Mouse (Mus musculus) limb, embryonic 10.5 days (tissue): ENCODE measurements around the gene Gm49396. TPM values are rescaled to one million over a fixed set of nuclear protein-coding genes. Genes with fewer than 3 reads are reported as not detected.

ENCODE experiments used
- DNase-seq: peaks from one replicate; pipeline ENCODE4 v3.0.0-alpha.2; 2017; ENCODE audit warnings: low spot score
- H3K27ac ChIP-seq: fragments of 300-500 bp; sonication (generic); 2 replicates; pipeline ENCODE4 v1.5.1; 2016; ENCODE audit warnings: mild to moderate bottlenecking
- H3K27me3 ChIP-seq: fragments of 300-500 bp; sonication (generic); 2 replicates; pipeline ENCODE4 v1.6.1; 2016; ENCODE audit warnings: low read depth, mild to moderate bottlenecking; ENCODE audit not compliant: poor library complexity, severe bottlenecking
- H3K36me3 ChIP-seq: fragments of 300-500 bp; sonication (generic); 2 replicates; pipeline ENCODE4 v1.6.1; 2016; ENCODE audit warnings: mild to moderate bottlenecking, moderate library complexity
- H3K4me1 ChIP-seq: fragments of 300-500 bp; sonication (generic); 2 replicates; pipeline ENCODE4 v1.6.1; 2016
- H3K4me3 ChIP-seq: fragments of 300-500 bp; sonication (generic); 2 replicates; pipeline ENCODE4 v1.5.1; 2016; ENCODE audit warnings: mild to moderate bottlenecking, moderate library complexity
- H3K9me3 ChIP-seq: fragments of 300-500 bp; sonication (generic); replicated peaks from 2 replicates; pipeline ENCODE4 v1.6.1; 2016; ENCODE audit warnings: mild to moderate bottlenecking
- WGBS: fragments of 180-500 bp; shearing (Covaris S2); methylation state at CpG from one replicate; pipeline ENCODE4 v1.1.7; 2016; 5-methylcytosine and 5-hydroxymethylcytosine counted together
- polyA plus RNA-seq: library from polyadenylated mRNA; unstranded; fragments of >200 nt; fragmentation: Nextera tagmentation; extraction: Ambion mirVana; gene quantifications from 2 replicates; pipeline ENCODE4 v1.2.1, GENCODE M21; 2016

Gm49396 gene
- polyA plus RNA-seq, 1 experiment from 2014 or later, result 15.3 TPM

GRCm38 (mm10) chr7:30593579-30594509 lies 30.7 kb downstream of the Gm49396 start:
- peaks cover 12% of the 10 kb centered on the region for H3K4me1 ChIP-seq
- no peak for DNase-seq
- 84% methylated on average over 10 of the region's 10 CpGs for WGBS

GRCm38 (mm10) chr7:30594510-30595024 lies 31.4 kb downstream of the Gm49396 start:
- peaks cover 8% of the 10 kb centered on the region for H3K4me1 ChIP-seq
- H3K4me3 ChIP-seq, result no peak overlapping the region
- no peak for DNase-seq
- 82% methylated on average over 4 of the region's 4 CpGs for WGBS
- no peaks in the 10 kb centered on the region for H3K27me3 ChIP-seq
- H3K9me3 ChIP-seq, result no peaks in the 10 kb centered on the region
- no peak overlapping the region for H3K27ac ChIP-seq
- no peaks in the 10 kb centered on the region for H3K36me3 ChIP-seq

More at GRCm38 (mm10) chr7:30593579-30594509, 30.7 kb downstream of the Gm49396 start:
- no peak overlapping the region for H3K27ac ChIP-seq
- no peak overlapping the region for H3K4me3 ChIP-seq
- H3K27me3 ChIP-seq, result no peaks in the 10 kb centered on the region
- no peaks in the 10 kb centered on the region for H3K9me3 ChIP-seq
- H3K36me3 ChIP-seq, result no peaks in the 10 kb centered on the region

GRCm38 (mm10) chr7:30596093-30596492 lies 32.9 kb downstream of the Gm49396 start:
- Histone ChIP-seq H3K4me3 (no peak overlapping the region), H3K36me3 (no peaks in the 10 kb centered on the region), H3K27ac (no peak overlapping the region), H3K27me3 (no peaks in the 10 kb centered on the region), H3K9me3 (no peaks in the 10 kb centered on the region), H3K4me1 (no peaks in the 10 kb centered on the region)
- DNase-seq, result no peak
- WGBS, result 89% methylated on average over 5 of the region's 5 CpGs

- H3K4me3 ChIP-seq, result no peak overlapping the region
- H3K4me1 ChIP-seq, result no peaks in the 10 kb centered on the region
- H3K27me3 ChIP-seq, result no peaks in the 10 kb centered on the region
- H3K27ac ChIP-seq, result no peak overlapping the region
- DNase-seq, result no peak
- no peaks in the 10 kb centered on the region for H3K9me3 ChIP-seq
- WGBS, result 79% methylated on average over 5 of the region's 5 CpGs
- H3K36me3 ChIP-seq, result no peaks in the 10 kb centered on the region
These were observed 33.7 kb downstream of the Gm49396 start for GRCm38 (mm10) chr7:30596811-30597210.

- 90% methylated on average over 12 of the region's 12 CpGs for WGBS
- no peak within 1 kb of the TSS for H3K4me3 ChIP-seq
These were observed 35.6 kb downstream of the Gm49396 start, which contains the start of gene Zbtb32 for GRCm38 (mm10) chr7:30598786-30599185. Zbtb32 (minus strand) TSS chr7:30598909.

GRCm38 (mm10) chr7:30599933-30600353 lies 36.8 kb downstream of the Gm49396 start:
- Histone ChIP-seq H3K9me3 (no peaks in the 10 kb centered on the region), H3K36me3 (no peaks in the 10 kb centered on the region), H3K27ac (no peak overlapping the region), H3K27me3 (no peaks in the 10 kb centered on the region), H3K4me1 (peaks cover 5% of the 10 kb centered on the region; the same call in 1 of the 2 replicates), H3K4me3 (no peak overlapping the region)
- DNase-seq, result peak; percentile 75
- 4% methylated on average over 16 of the region's 16 CpGs for WGBS

More at GRCm38 (mm10) chr7:30598786-30599185, 35.6 kb downstream of the Gm49396 start, which contains the start of gene Zbtb32:
- Histone ChIP-seq H3K4me1 (peaks cover 5% of the 10 kb centered on the region; the same call in 1 of the 2 replicates), H3K36me3 (no peaks in the 10 kb centered on the region), H3K27me3 (no peaks in the 10 kb centered on the region), H3K27ac (no peak within 1 kb of the TSS), H3K9me3 (no peaks in the 10 kb centered on the region)
- no peak for DNase-seq

- no peak overlapping the region for H3K27ac ChIP-seq
- DNase-seq, result no peak
- 81% methylated on average over 7 of the region's 7 CpGs for WGBS
These were observed 37.5 kb downstream of the Gm49396 start for GRCm38 (mm10) chr7:30600651-30601050.

GRCm38 (mm10) chr7:30602583-30602982 lies 39.4 kb downstream of the Gm49396 start:
- no peak for DNase-seq
- 12% methylated on average over 2 of the region's 3 CpGs for whole genome bisulfite sequencing
- Histone ChIP-seq H3K4me1 (peaks cover 5% of the 10 kb centered on the region; the same call in 1 of the 2 replicates), H3K36me3 (no peaks in the 10 kb centered on the region), H3K4me3 (no peak overlapping the region), H3K27ac (no peak overlapping the region), H3K27me3 (no peaks in the 10 kb centered on the region), H3K9me3 (no peaks in the 10 kb centered on the region)

More at GRCm38 (mm10) chr7:30600651-30601050, 37.5 kb downstream of the Gm49396 start:
- Histone ChIP-seq H3K4me3 (no peak overlapping the region), H3K27me3 (no peaks in the 10 kb centered on the region), H3K36me3 (no peaks in the 10 kb centered on the region), H3K4me1 (peaks cover 5% of the 10 kb centered on the region; the same call in 1 of the 2 replicates), H3K9me3 (no peaks in the 10 kb centered on the region)

GRCm38 (mm10) chr7:30604424-30604823 lies 41.3 kb downstream of the Gm49396 start:
- Histone ChIP-seq H3K27ac (no peak overlapping the region), H3K9me3 (no peaks in the 10 kb centered on the region), H3K4me3 (no peak overlapping the region), H3K36me3 (no peaks in the 10 kb centered on the region), H3K4me1 (peaks cover 5% of the 10 kb centered on the region), H3K27me3 (no peaks in the 10 kb centered on the region)
- 64% methylated on average over 8 of the region's 8 CpGs for WGBS
- DNase-seq, result no peak

- Histone ChIP-seq H3K9me3 (no peaks in the 10 kb centered on the region), H3K36me3 (no peaks in the 10 kb centered on the region), H3K4me1 (peaks cover 6% of the 10 kb centered on the region), H3K27ac (no peak overlapping the region), H3K4me3 (no peak overlapping the region), H3K27me3 (no peaks in the 10 kb centered on the region)
- WGBS, result 87% methylated on average over 8 of the region's 8 CpGs
- no peak for DNase-seq
These were observed 41.8 kb downstream of the Gm49396 start for GRCm38 (mm10) chr7:30604944-30605343.

GRCm38 (mm10) chr7:30607706-30608309 lies 44.7 kb downstream of the Gm49396 start:
- no peaks in the 10 kb centered on the region for H3K9me3 ChIP-seq
- peaks cover 12% of the 10 kb centered on the region for H3K4me1 ChIP-seq
- no peaks in the 10 kb centered on the region for H3K36me3 ChIP-seq
- 31% methylated on average over 8 of the region's 8 CpGs for WGBS
- H3K27me3 ChIP-seq, result no peaks in the 10 kb centered on the region
- DNase-seq, result peak; percentile 67
- H3K27ac ChIP-seq, result no peak overlapping the region
- H3K4me3 ChIP-seq, result no peak overlapping the region

GRCm38 (mm10) chr7:30608476-30608875 lies 45.3 kb downstream of the Gm49396 start:
- no peak overlapping the region for H3K4me3 ChIP-seq
- WGBS, result 51% methylated on average over 16 of the region's 16 CpGs

GRCm38 (mm10) chr7:30610043-30610442 lies 46.9 kb downstream of the Gm49396 start:
- H3K4me3 ChIP-seq, result no peak overlapping the region
- no peaks in the 10 kb centered on the region for H3K9me3 ChIP-seq
- H3K27me3 ChIP-seq, result no peaks in the 10 kb centered on the region
- no peak for DNase-seq
- H3K4me1 ChIP-seq, result peaks cover 19% of the 10 kb centered on the region
- WGBS, result 62% methylated on average over 7 of the region's 7 CpGs
- no peak overlapping the region for H3K27ac ChIP-seq
- H3K36me3 ChIP-seq, result peaks cover 1% of the 10 kb centered on the region; the same call in 1 of the 2 replicates

More at GRCm38 (mm10) chr7:30608476-30608875, 45.3 kb downstream of the Gm49396 start:
- peaks cover 19% of the 10 kb centered on the region for H3K4me1 ChIP-seq
- no peak overlapping the region for H3K27ac ChIP-seq
- H3K27me3 ChIP-seq, result no peaks in the 10 kb centered on the region
- DNase-seq, result no peak
- H3K36me3 ChIP-seq, result no peaks in the 10 kb centered on the region
- no peaks in the 10 kb centered on the region for H3K9me3 ChIP-seq
